Mouse (Mus musculus): ENCODE measurements at regions not wholly inside any gene's neighbourhood (a gene's known extent, or its start where the extent isn't known, plus 50 kb on each side); places are given as distances from the start of the nearest gene placed in this dataset.

DNA sequence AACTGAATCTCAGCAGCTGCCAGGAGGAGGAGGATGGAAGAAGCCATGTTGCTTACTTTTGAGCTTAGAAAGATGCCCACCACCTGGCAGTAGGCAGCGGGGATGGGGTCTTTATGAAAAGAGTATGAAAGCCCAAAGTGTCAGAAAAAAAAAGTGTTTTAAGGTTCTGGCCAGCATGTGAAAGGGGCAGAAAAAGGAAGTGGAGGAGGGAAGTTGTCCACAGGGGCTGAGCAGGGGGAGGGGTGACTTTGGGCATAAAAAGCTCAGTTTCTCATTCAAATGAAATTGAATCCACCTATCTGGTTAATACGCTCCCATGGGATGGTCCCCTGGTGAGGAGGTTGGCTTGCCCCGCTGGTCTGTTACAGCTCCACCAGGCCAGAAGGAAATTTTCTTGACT lies 50.4 kb upstream of the L3mbtl4 start:
- no peak for DNase-seq (ENCODE audit: low spot score)

Data from yolk sac, embryonic 10.5 days (tissue).